Mouse (Mus musculus): Measurements from ENCODE around the gene Igfn1. TPM values are rescaled to one million over a fixed set of nuclear protein-coding genes. Genes with fewer than 3 reads are reported as not detected.
A peak's percentile ranks its signal among the peaks of the same experiment; 100 is the strongest.

Gene Igfn1
- polyA plus RNA-seq, 1 experiment from 2014 or later = not detected

GRCm38 (mm10) chr1:136017907-136018313, 11.8 kb upstream of the Igfn1 start:
- WGBS = 0% methylated on average over 21 of the region's 22 CpGs
- ATAC-seq (ENCODE audit: low FRiP score) (peak; percentile 99), DNase-seq (ENCODE audit: low spot score) (peak; percentile 97)
- Histone ChIP-seq H3K4me1 (replicated peaks; ENCODE audit: control insufficient read depth, insufficient read depth, low read length) (no peaks in the 10 kb centered on the region), H3K27ac (ENCODE audit: low read depth, low read length) (peak overlapping the region; percentile 31; the same call in 1 of the 2 replicates), H3K9ac (ENCODE audit: low read depth, low read length) (peak overlapping the region; percentile 80), H3K9me3 (ENCODE audit: control insufficient read depth, low read length) (no peaks in the 10 kb centered on the region), H3K4me2 (replicated peaks; ENCODE audit: low read depth, low read length) (peak overlapping the region; percentile 87), H3K4me3 (ENCODE audit: low read depth, low read length) (peak overlapping the region; percentile 72), H3K36me3 (ENCODE audit: control insufficient read depth, insufficient read depth, low read length) (peaks cover 5% of the 10 kb centered on the region; the same call in 1 of the 2 replicates), H3K27me3 (ENCODE audit: control insufficient read depth, insufficient read depth, low read length) (no peaks in the 10 kb centered on the region)

DNA sequence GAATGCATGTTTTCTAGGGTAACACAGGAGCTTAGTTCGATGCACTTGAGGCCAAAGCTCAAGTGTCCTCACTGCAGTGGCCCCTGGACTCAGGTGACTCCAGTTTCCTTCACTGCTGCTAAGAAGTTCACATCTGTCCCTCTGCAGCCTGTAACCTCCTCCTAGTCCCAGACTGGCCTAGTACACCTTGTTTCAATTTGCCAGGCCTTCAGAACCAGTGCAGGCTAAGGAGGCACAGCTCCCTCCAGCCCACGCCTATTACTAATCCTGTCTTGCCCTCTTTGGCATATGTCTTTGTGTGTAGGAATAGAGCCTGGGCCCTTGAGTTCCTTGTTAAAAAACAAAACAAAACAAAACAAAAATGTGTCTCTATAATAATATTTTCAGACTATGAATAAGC, 11.2 kb upstream of the Igfn1 start:
- no peak overlapping the region for H3K27ac ChIP-seq (ENCODE audit: low read depth, low read length)
- peaks cover 5% of the 10 kb centered on the region; the same call in 1 of the 2 replicates for H3K36me3 ChIP-seq (ENCODE audit: control insufficient read depth, insufficient read depth, low read length)
- WGBS = 79% methylated on average over 2 of the region's 2 CpGs
- H3K27me3 ChIP-seq (ENCODE audit: control insufficient read depth, insufficient read depth, low read length) = no peaks in the 10 kb centered on the region
- no peak overlapping the region for H3K4me3 ChIP-seq (ENCODE audit: low read depth, low read length)
- peak; percentile 30; the same call in 1 of the 2 replicates for ATAC-seq (ENCODE audit: low FRiP score)
- H3K4me2 ChIP-seq (replicated peaks; ENCODE audit: low read depth, low read length) = no peak overlapping the region
- H3K4me1 ChIP-seq (replicated peaks; ENCODE audit: control insufficient read depth, insufficient read depth, low read length) = no peaks in the 10 kb centered on the region
- DNase-seq (ENCODE audit: low spot score) = peak; percentile 22
- H3K9ac ChIP-seq (ENCODE audit: low read depth, low read length) = no peak overlapping the region; the same call in 1 of the 2 replicates
- no peaks in the 10 kb centered on the region for H3K9me3 ChIP-seq (ENCODE audit: control insufficient read depth, low read length)

DNA sequence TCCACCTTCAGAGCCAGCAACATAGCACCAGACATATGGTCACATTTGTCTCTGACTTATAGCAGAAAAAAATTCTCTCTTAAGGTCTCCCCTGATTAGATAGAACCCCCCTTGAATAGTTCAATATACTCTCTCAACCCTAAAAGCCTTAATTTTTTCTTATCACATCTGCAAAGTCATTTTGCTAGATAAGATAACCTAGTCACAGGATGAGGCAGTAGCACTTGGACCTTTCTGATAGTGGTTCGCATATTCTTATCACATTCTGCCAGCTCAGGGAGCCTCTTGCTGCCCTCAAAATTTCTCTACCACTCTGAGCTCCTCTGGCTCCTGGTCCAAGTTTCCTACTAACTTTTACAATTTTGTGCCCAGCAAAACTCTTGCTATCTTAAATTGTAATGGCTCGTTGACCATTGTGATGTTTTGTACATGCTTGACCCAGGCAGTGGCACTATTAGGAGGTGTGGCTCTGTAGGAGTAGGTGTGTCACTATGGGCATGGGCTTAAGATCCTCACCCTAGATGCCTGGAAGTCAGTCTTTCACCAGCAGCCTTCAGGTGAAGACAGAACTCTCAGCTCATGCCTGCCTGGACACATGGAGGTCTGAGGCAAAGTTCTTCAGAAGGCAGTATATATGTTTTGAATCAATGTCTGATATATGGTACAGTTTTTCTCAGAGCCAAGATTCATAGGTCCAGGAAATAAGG, 8.8 kb upstream of the Igfn1 start:
- no peak for DNase-seq (ENCODE audit: low spot score)
- H3K4me3 ChIP-seq (ENCODE audit: low read depth, low read length) = no peak overlapping the region
- no peak overlapping the region for H3K9ac ChIP-seq (ENCODE audit: low read depth, low read length)
- no peak for ATAC-seq (ENCODE audit: low FRiP score)
- no peaks in the 10 kb centered on the region for H3K9me3 ChIP-seq (ENCODE audit: control insufficient read depth, low read length)
- no peaks in the 10 kb centered on the region for H3K27me3 ChIP-seq (ENCODE audit: control insufficient read depth, insufficient read depth, low read length)
- 77% methylated on average over 2 of the region's 2 CpGs for WGBS
- H3K4me2 ChIP-seq (replicated peaks; ENCODE audit: low read depth, low read length) = no peak overlapping the region
- H3K27ac ChIP-seq (ENCODE audit: low read depth, low read length) = no peak overlapping the region
- no peaks in the 10 kb centered on the region for H3K4me1 ChIP-seq (replicated peaks; ENCODE audit: control insufficient read depth, insufficient read depth, low read length)
- H3K36me3 ChIP-seq (ENCODE audit: control insufficient read depth, insufficient read depth, low read length) = no peaks in the 10 kb centered on the region

GRCm38 (mm10) chr1:136013513-136013912, 7.4 kb upstream of the Igfn1 start:
- no peak for ATAC-seq (ENCODE audit: low FRiP score)
- no peak overlapping the region for H3K4me3 ChIP-seq (ENCODE audit: low read depth, low read length)

DNA sequence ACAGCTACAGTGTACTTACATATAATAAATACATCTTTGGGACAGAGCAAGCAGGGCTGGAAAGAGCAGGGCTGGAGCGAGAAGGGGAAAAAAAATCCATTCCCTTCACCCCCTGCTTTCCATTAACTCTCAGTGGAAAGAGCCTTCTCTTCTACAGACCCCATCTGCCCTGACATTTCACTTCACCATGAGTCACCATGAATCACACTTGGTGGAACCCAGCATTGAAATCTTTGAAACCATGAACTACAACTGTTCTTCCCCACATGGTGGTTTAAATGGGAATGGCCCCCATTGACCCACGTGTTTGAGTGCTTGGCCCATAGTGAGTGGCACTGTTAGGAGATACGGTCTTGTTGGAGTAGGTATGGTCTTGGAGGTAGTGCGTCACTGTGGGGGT, 4.1 kb upstream of the Igfn1 start:
- Histone ChIP-seq H3K36me3 (ENCODE audit: control insufficient read depth, insufficient read depth, low read length) (no peaks in the 10 kb centered on the region), H3K9ac (ENCODE audit: low read depth, low read length) (no peak overlapping the region), H3K4me3 (ENCODE audit: low read depth, low read length) (no peak overlapping the region), H3K9me3 (ENCODE audit: control insufficient read depth, low read length) (no peaks in the 10 kb centered on the region), H3K4me2 (replicated peaks; ENCODE audit: low read depth, low read length) (no peak overlapping the region), H3K27me3 (ENCODE audit: control insufficient read depth, insufficient read depth, low read length) (no peaks in the 10 kb centered on the region; the same call in 1 of the 2 replicates), H3K27ac (ENCODE audit: low read depth, low read length) (no peak overlapping the region), H3K4me1 (replicated peaks; ENCODE audit: control insufficient read depth, insufficient read depth, low read length) (no peaks in the 10 kb centered on the region; the same call in 1 of the 2 replicates)
- no peak for ATAC-seq (ENCODE audit: low FRiP score)
- DNase-seq (ENCODE audit: low spot score) = no peak
- WGBS = 94% methylated on average over 4 of the region's 4 CpGs

More at GRCm38 (mm10) chr1:136013513-136013912, 7.4 kb upstream of the Igfn1 start:
- Histone ChIP-seq H3K9me3 (ENCODE audit: control insufficient read depth, low read length) (no peaks in the 10 kb centered on the region), H3K36me3 (ENCODE audit: control insufficient read depth, insufficient read depth, low read length) (no peaks in the 10 kb centered on the region), H3K27me3 (ENCODE audit: control insufficient read depth, insufficient read depth, low read length) (no peaks in the 10 kb centered on the region), H3K4me2 (replicated peaks; ENCODE audit: low read depth, low read length) (no peak overlapping the region), H3K9ac (ENCODE audit: low read depth, low read length) (no peak overlapping the region), H3K27ac (ENCODE audit: low read depth, low read length) (no peak overlapping the region), H3K4me1 (replicated peaks; ENCODE audit: control insufficient read depth, insufficient read depth, low read length) (no peaks in the 10 kb centered on the region)
- WGBS = 84% methylated on average over 4 of the region's 4 CpGs
- no peak for DNase-seq (ENCODE audit: low spot score)

GRCm38 (mm10) chr1:136008159-136008533, 2.0 kb upstream of the Igfn1 start:
- Histone ChIP-seq H3K36me3 (ENCODE audit: control insufficient read depth, insufficient read depth, low read length) (no peaks in the 10 kb centered on the region), H3K4me1 (replicated peaks; ENCODE audit: control insufficient read depth, insufficient read depth, low read length) (no peaks in the 10 kb centered on the region; the same call in 1 of the 2 replicates), H3K27me3 (ENCODE audit: control insufficient read depth, insufficient read depth, low read length) (no peaks in the 10 kb centered on the region; the same call in 1 of the 2 replicates), H3K9ac (ENCODE audit: low read depth, low read length) (no peak overlapping the region), H3K4me3 (ENCODE audit: low read depth, low read length) (peak overlapping the region; percentile 29), H3K9me3 (ENCODE audit: control insufficient read depth, low read length) (no peaks in the 10 kb centered on the region), H3K4me2 (replicated peaks; ENCODE audit: low read depth, low read length) (peak overlapping the region; percentile 82), H3K27ac (ENCODE audit: low read depth, low read length) (no peak overlapping the region)
- no peak for DNase-seq (ENCODE audit: low spot score)
- WGBS = 21% methylated on average over 8 of the region's 8 CpGs
- peak; percentile 17; the same call in 1 of the 2 replicates for ATAC-seq (ENCODE audit: low FRiP score)

GRCm38 (mm10) chr1:136007211-136008158, 1.3 kb upstream of the Igfn1 start, which contains the start of gene Tmem9:
Gene Tmem9, plus strand, starts transcription at chr1:136008150.
- ATAC-seq (ENCODE audit: low FRiP score) (peak; percentile 91), DNase-seq (ENCODE audit: low spot score) (peak; percentile 75)
- Histone ChIP-seq H3K27ac (ENCODE audit: low read depth, low read length) (no peak within 1 kb of the TSS), H3K4me1 (replicated peaks; ENCODE audit: control insufficient read depth, insufficient read depth, low read length) (no peaks in the 10 kb centered on the region; the same call in 1 of the 2 replicates), H3K9me3 (ENCODE audit: control insufficient read depth, low read length) (no peaks in the 10 kb centered on the region), H3K9ac (ENCODE audit: low read depth, low read length) (no peak within 1 kb of the TSS), H3K27me3 (ENCODE audit: control insufficient read depth, insufficient read depth, low read length) (no peaks in the 10 kb centered on the region; the same call in 1 of the 2 replicates), H3K4me3 (ENCODE audit: low read depth, low read length) (peak within 1 kb of the TSS; percentile 29), H3K4me2 (replicated peaks; ENCODE audit: low read depth, low read length) (peak within 1 kb of the TSS; percentile 82), H3K36me3 (ENCODE audit: control insufficient read depth, insufficient read depth, low read length) (no peaks in the 10 kb centered on the region)
- 4% methylated on average over 37 of the region's 37 CpGs for WGBS

GRCm38 (mm10) chr1:136001438-136001837, 4.7 kb downstream of the Igfn1 start:
- Histone ChIP-seq H3K4me2 (replicated peaks; ENCODE audit: low read depth, low read length) (no peak overlapping the region), H3K4me1 (replicated peaks; ENCODE audit: control insufficient read depth, insufficient read depth, low read length) (no peaks in the 10 kb centered on the region), H3K9me3 (ENCODE audit: control insufficient read depth, low read length) (no peaks in the 10 kb centered on the region), H3K9ac (ENCODE audit: low read depth, low read length) (no peak overlapping the region), H3K36me3 (ENCODE audit: control insufficient read depth, insufficient read depth, low read length) (no peaks in the 10 kb centered on the region), H3K27me3 (ENCODE audit: control insufficient read depth, insufficient read depth, low read length) (no peaks in the 10 kb centered on the region), H3K4me3 (ENCODE audit: low read depth, low read length) (no peak overlapping the region), H3K27ac (ENCODE audit: low read depth, low read length) (no peak overlapping the region)
- 94% methylated on average over 2 of the region's 2 CpGs for WGBS
- no peak for ATAC-seq (ENCODE audit: low FRiP score)
- no peak for DNase-seq (ENCODE audit: low spot score)

Measured in hindbrain, embryonic 11.5 days (tissue).